Mouse (Mus musculus) brain, embryonic 18.5 days (tissue): ENCODE results near the gene Tmcc2.

Experiments used
- DNase-seq: peaks from one replicate; pipeline ENCODE4 v3.0.0-alpha.2; 2012; ENCODE audit warnings: low read depth, low spot score

Gene Tmcc2

DNA sequence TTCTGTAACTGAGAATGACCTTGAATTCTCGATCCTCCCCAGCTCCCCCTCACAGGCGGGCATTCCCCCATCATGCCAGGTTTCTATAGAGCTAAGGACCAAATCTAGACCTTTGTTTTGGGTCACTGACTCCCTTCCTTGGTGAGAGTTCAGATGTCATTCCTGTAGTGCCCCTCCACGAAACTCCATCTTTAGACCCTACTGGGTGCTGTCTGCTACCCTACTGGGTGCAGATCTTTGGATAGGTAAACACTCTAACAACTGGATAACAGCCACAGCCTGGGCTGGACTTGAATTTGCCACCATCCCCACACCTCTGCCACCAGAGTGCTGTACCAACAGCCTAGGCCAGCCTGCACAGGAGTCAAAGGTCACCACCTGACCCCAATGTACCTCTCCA is 48.6 kb downstream of the Tmcc2 start:
- no peak for DNase-seq

DNA sequence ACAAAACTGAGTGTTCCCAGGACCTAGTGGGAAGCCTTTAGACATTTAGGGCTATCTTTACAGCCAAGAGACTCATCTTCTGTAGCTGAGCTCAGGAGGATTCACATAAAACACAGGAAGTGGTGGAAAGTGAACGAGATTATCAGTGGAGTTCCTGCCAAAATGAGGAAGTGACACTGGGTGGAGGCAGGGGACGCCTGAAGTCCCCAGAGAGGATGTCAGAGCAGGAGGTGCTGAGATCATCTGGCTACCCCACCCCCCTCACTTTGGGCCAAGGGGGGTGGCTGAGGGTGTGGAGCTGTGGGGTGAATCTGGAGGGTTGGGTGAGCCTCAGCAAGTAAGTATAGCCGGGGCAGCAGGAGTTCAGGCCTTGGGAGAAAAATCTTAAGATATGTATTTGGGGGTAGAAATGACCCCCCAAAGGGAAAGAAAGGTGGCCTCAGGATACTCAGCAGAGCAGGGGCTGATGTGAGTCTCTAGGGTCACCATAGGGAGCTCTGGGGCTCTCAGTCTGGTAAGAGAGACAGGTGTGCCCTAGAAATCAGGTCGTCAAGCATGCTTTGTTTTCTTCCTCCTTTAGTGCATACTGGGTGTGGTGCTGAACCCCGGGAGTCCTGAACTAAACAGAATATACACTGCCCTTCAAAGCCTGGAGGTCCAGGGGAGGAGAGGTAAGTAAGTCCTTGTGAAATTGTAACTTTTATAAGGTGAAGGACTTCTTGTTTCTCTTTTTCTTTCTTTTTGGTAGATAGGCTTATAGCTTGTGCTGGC is 49.2 kb downstream of the Tmcc2 start:
- DNase-seq, result no peak

- DNase-seq, result no peak
Observed at GRCm38 (mm10) chr1:132338027-132338660, 52.9 kb downstream of the Tmcc2 start.

DNA sequence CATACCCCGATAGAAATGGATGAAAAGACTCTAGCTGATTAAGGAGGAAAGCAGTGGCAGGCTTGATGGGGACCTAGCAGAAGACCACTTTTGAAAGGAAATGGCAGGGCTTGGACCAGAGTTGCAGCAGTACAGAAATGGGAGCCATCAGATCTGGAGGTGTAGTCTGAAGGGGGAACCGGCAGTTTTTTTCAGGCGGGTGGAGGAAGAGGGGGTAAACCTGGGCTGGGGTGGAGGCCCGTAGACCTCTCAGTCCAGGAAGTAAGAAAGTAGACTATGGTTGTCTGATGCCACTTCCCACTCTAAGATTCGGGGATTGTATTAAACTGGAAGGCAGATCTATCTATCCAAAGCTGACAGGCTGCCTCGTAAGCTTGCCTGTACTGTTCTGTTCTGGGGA is 54.2 kb downstream of the Tmcc2 start:
- no peak for DNase-seq

GRCm38 (mm10) chr1:132335378-132335965 is 55.6 kb downstream of the Tmcc2 start:
- no peak for DNase-seq

DNA sequence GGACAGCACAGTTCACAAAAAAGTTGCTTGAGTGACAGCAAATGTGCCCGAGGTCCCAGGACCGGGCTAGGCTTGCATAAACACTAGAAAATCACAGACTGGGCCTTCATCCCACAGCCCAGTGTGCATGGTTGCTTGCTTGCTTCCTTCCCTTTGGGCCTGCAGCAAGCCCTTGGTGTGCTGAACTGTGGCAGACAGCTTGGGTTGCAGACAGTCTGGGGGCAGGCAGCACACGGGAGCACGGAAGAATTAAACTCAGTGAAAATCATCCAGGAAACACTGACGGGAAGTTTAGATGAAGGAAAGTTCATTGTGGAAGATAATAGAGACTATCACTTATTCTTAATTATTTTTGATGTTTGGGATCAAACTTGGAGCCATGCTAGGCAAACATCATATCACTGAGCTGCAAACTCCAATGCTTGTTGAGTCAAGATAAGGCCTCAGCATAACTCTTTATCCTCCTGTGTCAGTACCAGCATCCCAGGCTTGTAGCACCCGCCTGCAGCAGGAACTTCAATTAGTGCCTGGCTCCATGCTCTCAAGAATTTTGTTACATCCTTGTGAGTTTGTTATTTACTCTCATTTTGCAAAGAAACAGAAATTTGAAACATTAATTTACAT is 56.8 kb downstream of the Tmcc2 start:
- no peak for DNase-seq

DNA sequence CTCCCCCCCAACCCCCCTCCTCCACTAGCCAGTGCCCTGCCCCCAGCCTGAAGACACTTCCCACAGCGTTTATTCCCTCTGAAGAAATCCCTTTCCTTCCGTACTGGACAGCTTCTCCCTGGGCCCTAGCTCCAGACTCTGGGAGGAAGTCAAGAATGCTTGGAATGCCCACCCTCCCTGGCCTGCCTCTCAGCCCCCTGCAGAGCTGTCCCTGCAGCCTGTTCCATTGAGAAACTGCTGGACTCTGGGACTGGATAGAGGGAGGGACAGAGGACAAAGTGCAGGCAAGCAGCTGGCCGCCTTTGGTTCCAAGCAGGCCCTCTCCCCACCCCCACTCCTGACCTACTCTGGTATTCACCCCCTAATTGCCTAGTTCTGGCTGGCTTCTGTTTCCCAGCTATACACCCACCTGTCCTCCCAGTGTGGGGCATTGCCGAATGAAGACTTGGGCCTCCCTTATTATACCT is 57.4 kb downstream of the Tmcc2 start:
- no peak for DNase-seq

- no peak for DNase-seq
Observed at GRCm38 (mm10) chr1:132333201-132333600, 57.9 kb downstream of the Tmcc2 start.

- no peak for DNase-seq
Observed at GRCm38 (mm10) chr1:132331283-132331682, 59.8 kb downstream of the Tmcc2 start.

DNA sequence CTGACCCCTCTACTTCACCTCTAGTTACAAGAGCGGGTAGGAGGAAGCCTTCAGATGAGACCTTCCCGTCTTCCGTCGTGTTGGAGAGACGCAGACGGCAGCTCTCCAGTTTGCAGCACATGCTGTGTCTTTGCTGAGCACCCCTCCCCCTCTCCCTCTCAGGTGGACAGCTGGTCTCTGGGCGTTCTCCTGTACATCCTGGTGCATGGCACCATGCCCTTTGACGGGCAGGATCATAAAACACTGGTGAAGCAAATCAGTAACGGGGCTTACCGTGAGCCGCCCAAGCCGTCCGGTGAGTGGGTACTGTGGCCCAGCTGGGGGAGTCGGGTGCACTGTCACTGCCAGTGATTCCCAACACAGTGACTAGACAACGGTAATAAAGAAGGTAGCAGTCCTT is 60.7 kb downstream of the Tmcc2 start:
- DNase-seq, result no peak

GRCm38 (mm10) chr1:132329656-132330055 is 61.4 kb downstream of the Tmcc2 start:
- DNase-seq, result no peak

DNA sequence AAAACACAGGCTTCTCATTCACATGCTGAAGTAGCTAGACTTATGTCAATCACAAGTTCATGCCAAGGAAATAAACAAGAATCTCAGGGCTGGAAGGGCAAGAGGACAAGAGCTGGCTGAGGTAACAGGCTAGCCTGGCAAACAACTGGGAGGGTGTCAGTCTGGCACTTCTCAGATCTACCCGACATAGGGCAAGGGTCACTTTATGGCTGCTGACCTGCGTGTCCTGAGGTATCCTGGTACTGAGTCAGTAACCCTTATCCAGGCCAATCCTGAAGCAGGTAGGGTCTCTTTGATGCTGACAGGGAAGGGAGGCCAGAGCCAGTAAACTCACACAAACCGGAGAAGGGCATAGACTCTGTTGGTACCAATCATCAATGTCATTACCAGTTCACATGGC is 62.5 kb downstream of the Tmcc2 start:
- no peak for DNase-seq

GRCm38 (mm10) chr1:132327477-132327876 is 63.6 kb downstream of the Tmcc2 start:
- no peak for DNase-seq

DNA sequence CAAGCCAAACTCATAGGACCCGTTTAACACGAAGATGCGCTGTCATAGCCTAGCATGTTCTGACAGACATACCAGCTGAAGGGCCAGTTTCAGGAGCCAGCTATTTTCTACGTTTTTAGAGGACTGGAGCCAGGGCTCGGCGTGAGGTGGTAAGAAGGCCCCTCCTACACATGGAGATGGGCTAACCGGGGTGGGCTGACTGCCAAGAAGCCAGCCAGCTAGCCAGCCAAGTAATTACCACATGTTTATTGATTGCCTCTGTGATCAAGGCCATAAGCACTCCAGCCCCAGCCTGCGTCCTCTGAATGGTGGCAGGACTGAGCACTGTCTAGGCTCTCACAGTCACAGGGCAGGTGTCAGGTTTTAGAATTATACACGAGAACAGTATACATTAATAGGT is 64.3 kb downstream of the Tmcc2 start:
- no peak for DNase-seq

DNA sequence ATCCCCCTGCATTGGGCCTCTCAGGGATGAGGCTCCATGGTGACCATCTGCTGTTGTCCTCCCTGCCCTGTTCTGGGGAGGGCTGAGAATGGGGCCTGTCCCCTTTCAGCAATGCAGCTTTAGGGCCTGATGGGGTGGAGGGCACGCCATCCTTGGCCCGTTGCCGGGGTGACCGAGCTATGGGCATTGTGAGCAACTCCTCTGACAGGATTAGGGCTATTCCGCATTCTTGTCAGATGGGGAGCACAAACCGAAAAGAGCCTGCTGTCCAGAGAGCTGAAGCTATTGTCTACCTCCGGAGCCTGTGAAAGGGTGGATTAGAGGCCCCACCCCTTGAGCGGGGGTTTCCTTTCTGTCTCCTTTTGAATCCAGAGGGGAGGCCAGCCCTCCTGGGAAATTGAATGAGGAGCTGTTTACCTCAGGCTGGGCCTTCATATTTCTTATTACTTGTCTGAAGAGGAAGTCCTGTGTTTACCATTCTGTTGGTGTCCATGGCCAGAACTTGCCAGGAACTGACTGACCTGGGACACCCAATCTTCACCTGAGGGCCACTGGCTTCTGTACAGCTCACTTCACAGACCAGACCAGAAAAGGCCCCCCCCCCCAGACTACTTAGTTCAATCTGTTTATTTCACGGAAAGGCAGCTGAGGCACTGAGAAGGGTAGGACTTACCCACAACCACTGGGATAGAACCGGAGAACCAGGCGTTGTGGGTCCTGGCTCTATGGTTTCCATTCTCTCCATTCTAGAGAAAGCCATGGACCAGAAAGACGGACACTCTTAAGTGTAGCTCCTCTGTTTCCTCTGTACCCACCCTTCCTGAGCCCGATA is 68.2 kb downstream of the Tmcc2 start:
- no peak for DNase-seq

GRCm38 (mm10) chr1:132321821-132322580 is 69.1 kb downstream of the Tmcc2 start:
- no peak for DNase-seq

DNA sequence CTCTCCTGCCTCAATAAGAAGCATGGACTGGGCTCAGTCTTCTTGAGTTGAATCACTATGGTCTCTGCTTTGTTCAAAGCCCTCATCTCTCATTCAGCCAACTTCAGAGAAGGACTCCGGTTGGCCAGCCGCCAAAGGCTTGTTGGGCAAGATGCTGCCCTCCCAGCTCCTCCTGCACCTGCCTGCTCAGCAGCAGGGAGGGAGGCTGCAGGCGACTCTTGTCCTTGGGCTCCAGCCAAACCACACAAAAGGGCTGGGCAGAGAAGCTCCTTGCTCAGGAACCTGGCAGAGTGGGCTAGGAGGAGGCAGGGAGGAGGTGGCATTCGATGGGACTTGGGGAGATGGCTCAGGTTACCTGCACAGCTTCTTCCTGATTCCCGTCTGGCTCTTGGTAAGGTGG is 71.8 kb downstream of the Tmcc2 start:
- DNase-seq, result no peak

- DNase-seq, result no peak
Observed at GRCm38 (mm10) chr1:132317894-132318863, 72.9 kb downstream of the Tmcc2 start.

- DNase-seq, result no peak
Observed at GRCm38 (mm10) chr1:132317413-132317812, 73.7 kb downstream of the Tmcc2 start.

DNA sequence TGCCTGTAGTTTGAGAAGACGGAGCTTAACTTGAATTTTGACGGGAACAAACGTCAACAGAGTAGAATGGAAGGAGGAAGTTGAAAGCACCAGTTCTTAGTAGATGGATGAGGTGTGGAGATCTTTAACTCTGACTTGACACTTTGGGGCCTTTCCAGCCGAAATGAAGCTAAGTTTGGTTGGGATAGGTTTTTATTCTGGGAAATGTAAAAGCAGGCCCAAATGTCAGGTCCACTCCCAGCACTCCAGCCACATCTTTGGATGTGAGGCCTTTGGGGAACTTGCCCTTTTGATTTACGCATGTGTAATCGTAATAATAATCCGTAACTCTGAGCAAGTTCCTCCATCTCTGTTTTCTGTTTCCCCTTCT is 74.5 kb downstream of the Tmcc2 start:
- DNase-seq, result no peak
